Mouse (Mus musculus) ES-E14 (cell line): Measurements from ENCODE around the gene Cnih4.

Source experiments
- MAFK ChIP-seq: IDR thresholded peaks from 2 replicates; pipeline ENCODE4 v1.6.1; 2014; ENCODE audit warnings: mild to moderate bottlenecking, low read depth, low read length, inconsistent platforms; ENCODE audit not compliant: insufficient read depth
- ZC3H11A ChIP-seq: IDR thresholded peaks from 2 replicates; pipeline ENCODE4 v1.6.1; 2012; ENCODE audit warnings: low read depth, mild to moderate bottlenecking, inconsistent platforms, low read length, borderline replicate concordance
- ZNF384 ChIP-seq: IDR thresholded peaks from 2 replicates; pipeline ENCODE4 v1.6.1; 2012; ENCODE audit warnings: low read depth, low read length, inconsistent platforms

DNA sequence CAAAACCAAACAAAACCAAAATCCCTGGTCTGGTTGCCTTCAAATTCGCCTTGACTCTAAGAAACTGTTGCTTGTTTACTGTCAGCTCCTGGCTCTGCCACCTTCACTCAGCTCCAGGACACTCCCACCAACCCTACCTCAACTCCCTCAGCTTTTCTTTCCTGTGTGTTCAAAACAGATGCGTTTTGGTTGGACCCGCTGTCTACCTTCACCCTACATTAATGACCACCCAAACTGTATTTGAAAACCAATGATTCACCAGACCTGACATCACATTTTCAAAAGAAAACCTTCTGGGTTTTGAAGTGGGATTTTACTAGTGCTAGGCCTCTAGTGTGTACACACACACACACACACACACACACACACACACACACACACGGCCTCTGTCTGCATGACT lies 65.7 kb downstream of the Cnih4 start:
- TF ChIP-seq MAFK, result no peak
- TF ChIP-seq ZC3H11A, result no peak
- no peak for TF ChIP-seq ZNF384
